Mouse (Mus musculus) small intestine, adult 2 months (tissue): ENCODE measurements around the gene Myh14.

Source experiments
- CTCF ChIP-seq: fragments of 200-500 bp; IDR thresholded peaks from 2 replicates; pipeline ENCODE4 v1.5.1; 2012; ENCODE audit warnings: low read depth, mild to moderate bottlenecking, control low read depth, inconsistent platforms, low read length, moderate library complexity, mixed read lengths; ENCODE audit not compliant: insufficient replicate concordance, insufficient read length; ENCODE audit errors: extremely low read depth
- POLR2A ChIP-seq: fragments of 200-500 bp; IDR thresholded peaks from 2 replicates; pipeline ENCODE4 v1.6.1; 2012; ENCODE audit warnings: low read depth, mild to moderate bottlenecking, control low read depth, inconsistent platforms, low read length, moderate library complexity

DNA sequence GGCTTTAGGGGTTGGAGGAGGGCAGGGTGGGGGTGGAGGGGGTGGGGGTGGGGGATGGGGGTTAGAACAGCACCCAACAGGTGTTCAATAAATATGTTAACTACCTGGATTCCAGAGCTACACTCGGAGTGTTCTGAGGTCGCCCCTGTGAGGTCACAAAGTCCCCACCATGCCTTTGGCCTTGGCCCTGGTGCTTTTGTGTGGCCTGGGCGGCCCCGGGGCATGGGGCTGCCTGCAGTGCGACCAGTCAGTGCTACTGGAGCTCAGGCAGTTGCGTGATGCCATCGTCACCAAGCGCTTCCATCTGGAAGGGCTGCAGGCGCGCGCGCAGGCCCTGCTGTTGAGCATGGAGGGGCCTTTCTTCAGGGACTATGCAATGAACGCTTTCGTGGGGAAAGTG, 37.9 kb upstream of the Myh14 start, which contains the start of gene Izumo2:
- TF ChIP-seq POLR2A (no peak), CTCF (no peak)
